Mouse (Mus musculus) liver, adult 2 months (tissue): Measurements from ENCODE around the gene Scn3a. TPM values are rescaled to one million over a fixed set of nuclear protein-coding genes. Genes with fewer than 3 reads are reported as not detected.
"Not testable (repeated sequence)": the region's sequence is repeated elsewhere in the genome, so short reads cannot be mapped to it uniquely, and the experiment has no call there.

Experiments
- DNase-seq: peaks from one replicate; pipeline ENCODE4 v3.0.0-alpha.2; 2011; ENCODE audit warnings: low read depth, low spot score; ENCODE audit errors: extremely low read depth
- H3K27ac ChIP-seq: fragments of 200-500 bp; replicated peaks from 2 replicates; pipeline ENCODE4 v1.5.1; 2012; ENCODE audit warnings: low read depth, mild to moderate bottlenecking, control low read depth, inconsistent platforms, low read length; ENCODE audit not compliant: insufficient read depth
- H3K27me3 ChIP-seq: fragments of 200-500 bp; 2 replicates; pipeline ENCODE4 v1.6.1; 2012; ENCODE audit warnings: mild to moderate bottlenecking, moderate library complexity, low read length, inconsistent platforms; ENCODE audit not compliant: control insufficient read depth, insufficient read depth
- H3K36me3 ChIP-seq: fragments of 200-500 bp; 2 replicates; pipeline ENCODE4 v1.6.1; 2012; ENCODE audit warnings: low read length, inconsistent platforms; ENCODE audit not compliant: control insufficient read depth, insufficient read depth
- H3K4me1 ChIP-seq: fragments of 200-500 bp; 2 replicates; pipeline ENCODE4 v1.6.1; 2011; ENCODE audit warnings: low read length; ENCODE audit not compliant: control insufficient read depth, insufficient read depth
- H3K4me3 ChIP-seq: fragments of 200-500 bp; 2 replicates; pipeline ENCODE4 v1.5.1; 2011; ENCODE audit warnings: low read depth, mild to moderate bottlenecking, control low read depth, low read length, moderate library complexity; ENCODE audit not compliant: insufficient read depth
- H3K79me2 ChIP-seq: fragments of 200-500 bp; 2 replicates; pipeline ENCODE4 v1.6.1; 2012; ENCODE audit warnings: inconsistent platforms, mild to moderate bottlenecking, low read length, moderate library complexity; ENCODE audit not compliant: control insufficient read depth, insufficient read depth
- H3K9ac ChIP-seq: fragments of 200-500 bp; 2 replicates; pipeline ENCODE4 v1.6.1; 2012; ENCODE audit warnings: low read depth, mild to moderate bottlenecking, control low read depth, inconsistent platforms, low read length
- CTCF ChIP-seq: fragments of 200-500 bp; IDR thresholded peaks from 2 replicates; pipeline ENCODE4 v1.5.1; 2011; ENCODE audit warnings: low read depth, low read length, control low read depth
- POLR2A ChIP-seq: fragments of 200-500 bp; IDR thresholded peaks from 2 replicates; pipeline ENCODE4 v1.6.1; 2011; ENCODE audit warnings: low read length, control low read depth; ENCODE audit not compliant: insufficient read depth; ENCODE audit errors: extremely low read depth
- WGBS: fragments of 180-500 bp; shearing (Covaris S2); methylation state at CpG from one replicate; pipeline ENCODE4 v1.1.7; 2018; 5-methylcytosine and 5-hydroxymethylcytosine counted together
- polyA plus RNA-seq: library from polyadenylated mRNA; depleted of rRNA; stranded (reverse); fragments of >200 nt; gene quantifications from 2 replicates; pipeline ENCODE4 v1.2.3, GENCODE M21; 2012
- total RNA-seq: library from RNA; depleted of rRNA; stranded (reverse); fragments of >200 nt; gene quantifications from 2 replicates; pipeline ENCODE4 v1.2.3, GENCODE M21; 2014

Scn3a gene
- total and polyA plus RNA-seq, 2 experiments, result 0.05 to 0.18 TPM

- Histone ChIP-seq H3K79me2 (no peaks in the 10 kb centered on the region), H3K36me3 (no peaks in the 10 kb centered on the region), H3K9ac (no peak overlapping the region), H3K27me3 (no peaks in the 10 kb centered on the region), H3K4me3 (no peak overlapping the region), H3K27ac (no peak overlapping the region), H3K4me1 (no peaks in the 10 kb centered on the region)
- DNase-seq, result no peak
- TF ChIP-seq CTCF, result no peak
- TF ChIP-seq POLR2A, result no peak
- 80% methylated on average over 4 of the region's 4 CpGs for WGBS
These were observed 86.3 kb downstream of the Scn3a start for GRCm38 (mm10) chr2:65481007-65481672.

DNA sequence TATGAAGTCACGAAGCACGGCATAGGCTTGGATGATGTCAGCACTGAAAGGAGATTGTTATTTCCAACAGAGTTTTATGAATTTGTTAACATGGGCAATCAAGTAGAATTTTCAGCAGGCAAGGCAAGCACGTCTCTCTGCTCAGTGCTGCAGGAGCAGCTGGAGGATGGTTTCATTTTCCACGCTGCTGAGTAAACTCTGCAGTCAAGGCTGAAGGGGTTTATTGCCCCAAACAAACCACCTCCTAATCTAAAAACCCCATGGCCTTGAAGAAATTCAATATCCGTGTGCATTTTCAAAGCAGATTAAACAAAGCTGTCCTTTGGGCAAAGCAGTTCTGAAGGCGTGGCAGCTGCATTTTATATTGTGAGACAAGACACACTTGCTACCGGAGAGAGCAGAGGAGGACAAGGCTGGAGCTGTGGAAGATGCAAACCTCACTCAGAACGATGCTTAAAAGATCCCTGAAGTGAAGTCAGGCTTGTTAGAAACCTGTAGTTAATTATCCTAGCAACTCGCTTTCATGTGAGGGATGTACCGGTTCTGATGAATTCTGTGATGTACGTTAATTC is 96.0 kb downstream of the Scn3a start:
- no peak for DNase-seq
- Histone ChIP-seq H3K27me3 (no peaks in the 10 kb centered on the region), H3K36me3 (no peaks in the 10 kb centered on the region), H3K4me3 (no peak overlapping the region), H3K27ac (no peak overlapping the region), H3K79me2 (no peaks in the 10 kb centered on the region), H3K9ac (no peak overlapping the region), H3K4me1 (no peaks in the 10 kb centered on the region)
- 58% methylated on average over 11 of the region's 11 CpGs for WGBS
- TF ChIP-seq CTCF (no peak), POLR2A (no peak)

GRCm38 (mm10) chr2:65465694-65466093 is 101.7 kb downstream of the Scn3a start:
- WGBS, result 92% methylated on average over 5 of the region's 5 CpGs
- TF ChIP-seq POLR2A (no peak), CTCF (no peak)
- H3K79me2 ChIP-seq, result no peaks in the 10 kb centered on the region
- H3K27me3 ChIP-seq, result no peaks in the 10 kb centered on the region
- H3K27ac ChIP-seq, result no peak overlapping the region
- no peak overlapping the region for H3K9ac ChIP-seq
- no peak for DNase-seq
- no peaks in the 10 kb centered on the region for H3K36me3 ChIP-seq
- no peaks in the 10 kb centered on the region for H3K4me1 ChIP-seq
- no peak overlapping the region for H3K4me3 ChIP-seq

- DNase-seq, result no peak
- Histone ChIP-seq H3K9ac (no peak overlapping the region), H3K79me2 (no peaks in the 10 kb centered on the region), H3K27ac (no peak overlapping the region), H3K4me3 (no peak overlapping the region), H3K27me3 (no peaks in the 10 kb centered on the region), H3K4me1 (no peaks in the 10 kb centered on the region), H3K36me3 (no peaks in the 10 kb centered on the region)
- no peak for TF ChIP-seq CTCF
- no peak for TF ChIP-seq POLR2A
- 94% methylated on average over 6 of the region's 6 CpGs for WGBS
These were observed 113.7 kb downstream of the Scn3a start for GRCm38 (mm10) chr2:65453763-65454162.

- not testable (repeated sequence) for H3K27me3 ChIP-seq, H3K9ac ChIP-seq, H3K4me3 ChIP-seq, H3K36me3 ChIP-seq, H3K27ac ChIP-seq, DNase-seq, H3K79me2 ChIP-seq, H3K4me1 ChIP-seq
- 91% methylated on average over 14 of the region's 14 CpGs for WGBS
These were observed 115.9 kb downstream of the Scn3a start for GRCm38 (mm10) chr2:65451401-65452078.
